Mouse (Mus musculus) E14TG2a.4 (cell line): ENCODE data around the gene Kcna6.

ENCODE experiments used
- CTCF ChIP-seq: conservative IDR thresholded peaks from 2 replicates; pipeline ENCODE4 v1.5.1; 2014; ENCODE audit warnings: low read length
- NANOG ChIP-seq: IDR thresholded peaks from 2 replicates; pipeline ENCODE4 v1.6.1; 2014; ENCODE audit warnings: borderline replicate concordance, low read length, mixed read lengths
- POU5F1 ChIP-seq: IDR thresholded peaks from 2 replicates; pipeline ENCODE4 v1.6.1; 2014; ENCODE audit warnings: low read length, borderline replicate concordance

DNA sequence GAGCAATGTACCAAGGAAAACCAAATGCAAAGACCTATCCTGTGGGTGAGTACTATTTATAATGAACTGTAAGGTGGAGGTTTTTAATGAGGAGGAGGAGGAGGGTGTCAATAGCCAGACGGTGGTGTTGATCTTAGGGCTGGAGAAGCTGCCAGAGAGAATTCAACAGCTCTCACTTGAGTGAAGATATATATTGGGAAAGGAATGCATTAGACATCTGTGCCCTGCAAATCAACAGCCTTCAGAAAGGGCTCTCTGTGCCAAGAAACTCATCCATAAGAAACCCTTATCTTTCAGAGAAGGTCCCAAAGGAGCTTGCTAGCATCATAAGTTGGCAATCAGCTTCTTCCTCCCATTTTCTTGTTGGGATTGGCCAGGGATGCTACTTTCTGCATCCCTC is 5.4 kb upstream of the Kcna6 start:
- no peak for TF ChIP-seq CTCF
- TF ChIP-seq NANOG = no peak
- no peak for TF ChIP-seq POU5F1
